Mouse (Mus musculus) liver, postnatal 0 days (tissue): ENCODE measurements around the gene Lrrc37a.
"Not testable (repeated sequence)": the region's sequence is repeated elsewhere in the genome, so short reads cannot be mapped to it uniquely, and the experiment has no call there.

Experiments
- CTCF ChIP-seq: sonication (generic); IDR thresholded peaks from 2 replicates; pipeline ENCODE4 v1.5.1; 2016; ENCODE audit warnings: antibody characterized with exemption, low read depth
- EP300 ChIP-seq: IDR thresholded peaks from 2 replicates; pipeline ENCODE4 v1.6.1; 2016; ENCODE audit warnings: antibody characterized with exemption, low read depth, mild to moderate bottlenecking

GRCm38 (mm10) chr11:103449721-103450120 lies 54.7 kb downstream of the Lrrc37a start:
- TF ChIP-seq CTCF, EP300: not testable (repeated sequence)
